Mouse (Mus musculus): ENCODE results near the gene Ercc8. TPM values are rescaled to one million over a fixed set of nuclear protein-coding genes. Genes with fewer than 3 reads are reported as not detected.

Ercc8 gene
- total RNA-seq, 2 experiments from 2014 or later: 15.2 to 16.0 TPM

- peak; percentile 41 to 69 for DNase-seq (ENCODE audit: low spot score in 2 of 2)
Observed at GRCm38 (mm10) chr13:108152650-108153372, 5.7 kb upstream of the Ercc8 start.

GRCm38 (mm10) chr13:108157156-108157555, 1.4 kb upstream of the Ercc8 start:
- no peak for DNase-seq (ENCODE audit: low spot score in 2 of 2)

- peak in 1 of 2 experiments; percentile 4 for DNase-seq (ENCODE audit: low spot score in 2 of 2)
Observed at GRCm38 (mm10) chr13:108157732-108158464, 633 bp upstream of the Ercc8 start.

GRCm38 (mm10) chr13:108159241-108159575, 677 bp downstream of the Ercc8 start:
- DNase-seq (ENCODE audit: low spot score in 2 of 2): no peak

GRCm38 (mm10) chr13:108159963-108160362, 1.4 kb downstream of the Ercc8 start:
- no peak for DNase-seq (ENCODE audit: low spot score in 2 of 2)

GRCm38 (mm10) chr13:108163912-108164311, 5.4 kb downstream of the Ercc8 start:
- DNase-seq (ENCODE audit: low spot score in 2 of 2): no peak

- no peak for DNase-seq (ENCODE audit: low spot score in 2 of 2)
Observed at GRCm38 (mm10) chr13:108164621-108165020, 6.1 kb downstream of the Ercc8 start.

GRCm38 (mm10) chr13:108170002-108170401, 11.5 kb downstream of the Ercc8 start:
- DNase-seq (ENCODE audit: low spot score in 2 of 2): no peak

- no peak for DNase-seq (ENCODE audit: low spot score in 2 of 2)
Observed at GRCm38 (mm10) chr13:108170511-108170910, 12.0 kb downstream of the Ercc8 start.

- DNase-seq (ENCODE audit: low spot score in 2 of 2): no peak
Observed at GRCm38 (mm10) chr13:108179618-108180017, 21.1 kb downstream of the Ercc8 start.

GRCm38 (mm10) chr13:108180821-108181220, 22.3 kb downstream of the Ercc8 start:
- no peak for DNase-seq (ENCODE audit: low spot score in 2 of 2)

GRCm38 (mm10) chr13:108184743-108185255, 26.3 kb downstream of the Ercc8 start:
- no peak for DNase-seq (ENCODE audit: low spot score in 2 of 2)

GRCm38 (mm10) chr13:108185530-108185929, 27.0 kb downstream of the Ercc8 start:
- DNase-seq (ENCODE audit: low spot score in 2 of 2): no peak

GRCm38 (mm10) chr13:108187994-108188393, 29.5 kb downstream of the Ercc8 start:
- no peak for DNase-seq (ENCODE audit: low spot score in 2 of 2)

GRCm38 (mm10) chr13:108191074-108191720, 32.7 kb downstream of the Ercc8 start:
- peak; percentile 61 to 64 for DNase-seq (ENCODE audit: low spot score in 2 of 2)

- no peak for DNase-seq (ENCODE audit: low spot score in 2 of 2)
Observed at GRCm38 (mm10) chr13:108195474-108195873, 36.9 kb downstream of the Ercc8 start.

- DNase-seq (ENCODE audit: low spot score in 2 of 2): no peak
Observed at GRCm38 (mm10) chr13:108204857-108205256, 46.3 kb downstream of the Ercc8 start.

- no peak for DNase-seq (ENCODE audit: low spot score in 2 of 2)
Observed at GRCm38 (mm10) chr13:108207447-108207846, 48.9 kb downstream of the Ercc8 start.

- DNase-seq (ENCODE audit: low spot score in 2 of 2): no peak
Observed at GRCm38 (mm10) chr13:108208090-108208489, 49.6 kb downstream of the Ercc8 start.

- DNase-seq (ENCODE audit: low spot score in 2 of 2): no peak
Observed at GRCm38 (mm10) chr13:108210960-108211359, 52.4 kb downstream of the Ercc8 start.

- DNase-seq (ENCODE audit: low spot score in 2 of 2): no peak
Observed at GRCm38 (mm10) chr13:108212397-108213018, 54.0 kb downstream of the Ercc8 start.

All from left cerebral cortex, adult 18-20 months (tissue).